Mouse (Mus musculus): ENCODE measurements around the gene Zfp36. TPM values are rescaled to one million over a fixed set of nuclear protein-coding genes. Genes with fewer than 3 reads are reported as not detected.
A peak's percentile ranks its signal among the peaks of the same experiment; 100 is the strongest.

Gene Zfp36
- polyA plus RNA-seq, 1 experiment from 2014 or later = 9.9 TPM

- Histone ChIP-seq H3K36me3 (ENCODE audit: control insufficient read depth, insufficient read depth, low read length) (peaks cover 63% of the 10 kb centered on the region), H3K4me1 (replicated peaks; ENCODE audit: control insufficient read depth, insufficient read depth, low read length) (no peaks in the 10 kb centered on the region), H3K27me3 (replicated peaks; ENCODE audit: control insufficient read depth, insufficient read depth, low read length) (no peaks in the 10 kb centered on the region), H3K27ac (ENCODE audit: low read depth, low read length) (no peak overlapping the region), H3K9ac (ENCODE audit: low read depth, low read length) (no peak overlapping the region), H3K4me2 (no peak overlapping the region), H3K9me3 (ENCODE audit: control insufficient read depth, low read length) (no peaks in the 10 kb centered on the region), H3K4me3 (ENCODE audit: low read depth, low read length) (no peak overlapping the region)
- ATAC-seq (replicated peaks; ENCODE audit: low FRiP score) = no peak
- 72% methylated on average over 3 of the region's 3 CpGs for WGBS
- no peak for DNase-seq (ENCODE audit: low spot score)
Observed at GRCm38 (mm10) chr7:28401942-28402341, 21.9 kb upstream of the Zfp36 start.

- H3K9ac ChIP-seq (ENCODE audit: low read depth, low read length) = no peak overlapping the region
- WGBS = 95% methylated on average over 1 of the region's 1 CpGs
- H3K9me3 ChIP-seq (ENCODE audit: control insufficient read depth, low read length) = no peaks in the 10 kb centered on the region
- H3K4me1 ChIP-seq (replicated peaks; ENCODE audit: control insufficient read depth, insufficient read depth, low read length) = no peaks in the 10 kb centered on the region
- no peak overlapping the region for H3K27ac ChIP-seq (ENCODE audit: low read depth, low read length)
- H3K4me3 ChIP-seq (ENCODE audit: low read depth, low read length) = no peak overlapping the region
- ATAC-seq (replicated peaks; ENCODE audit: low FRiP score) = no peak
- no peaks in the 10 kb centered on the region for H3K27me3 ChIP-seq (replicated peaks; ENCODE audit: control insufficient read depth, insufficient read depth, low read length)
- no peak overlapping the region for H3K4me2 ChIP-seq
- H3K36me3 ChIP-seq (ENCODE audit: control insufficient read depth, insufficient read depth, low read length) = peaks cover 63% of the 10 kb centered on the region
- DNase-seq (ENCODE audit: low spot score) = no peak
Observed at GRCm38 (mm10) chr7:28401030-28401429, 21.0 kb upstream of the Zfp36 start.

- Histone ChIP-seq H3K36me3 (ENCODE audit: control insufficient read depth, insufficient read depth, low read length) (peaks cover 62% of the 10 kb centered on the region), H3K4me1 (replicated peaks; ENCODE audit: control insufficient read depth, insufficient read depth, low read length) (peaks cover under 1% of the 10 kb centered on the region), H3K9me3 (ENCODE audit: control insufficient read depth, low read length) (no peaks in the 10 kb centered on the region), H3K27ac (ENCODE audit: low read depth, low read length) (no peak overlapping the region), H3K4me3 (ENCODE audit: low read depth, low read length) (no peak overlapping the region), H3K27me3 (replicated peaks; ENCODE audit: control insufficient read depth, insufficient read depth, low read length) (no peaks in the 10 kb centered on the region), H3K4me2 (no peak overlapping the region), H3K9ac (ENCODE audit: low read depth, low read length) (no peak overlapping the region)
- ATAC-seq (replicated peaks; ENCODE audit: low FRiP score) = no peak
- DNase-seq (ENCODE audit: low spot score) = no peak
- WGBS = 88% methylated on average over 10 of the region's 10 CpGs
Observed at GRCm38 (mm10) chr7:28398696-28399340, 18.8 kb upstream of the Zfp36 start.

GRCm38 (mm10) chr7:28398000-28398399 is 17.9 kb upstream of the Zfp36 start:
- no peaks in the 10 kb centered on the region for H3K27me3 ChIP-seq (replicated peaks; ENCODE audit: control insufficient read depth, insufficient read depth, low read length)
- peaks cover 54% of the 10 kb centered on the region for H3K36me3 ChIP-seq (ENCODE audit: control insufficient read depth, insufficient read depth, low read length)
- WGBS = 66% methylated on average over 3 of the region's 3 CpGs
- ATAC-seq (replicated peaks; ENCODE audit: low FRiP score) (no peak), DNase-seq (ENCODE audit: low spot score) (no peak)
- peaks cover 6% of the 10 kb centered on the region for H3K4me1 ChIP-seq (replicated peaks; ENCODE audit: control insufficient read depth, insufficient read depth, low read length)
- H3K4me2 ChIP-seq = no peak overlapping the region
- no peak overlapping the region for H3K4me3 ChIP-seq (ENCODE audit: low read depth, low read length)
- no peak overlapping the region for H3K27ac ChIP-seq (ENCODE audit: low read depth, low read length)
- H3K9ac ChIP-seq (ENCODE audit: low read depth, low read length) = no peak overlapping the region
- H3K9me3 ChIP-seq (ENCODE audit: control insufficient read depth, low read length) = no peaks in the 10 kb centered on the region

- Histone ChIP-seq H3K9ac (ENCODE audit: low read depth, low read length) (no peak overlapping the region), H3K9me3 (ENCODE audit: control insufficient read depth, low read length) (no peaks in the 10 kb centered on the region), H3K4me3 (ENCODE audit: low read depth, low read length) (no peak overlapping the region), H3K27me3 (replicated peaks; ENCODE audit: control insufficient read depth, insufficient read depth, low read length) (no peaks in the 10 kb centered on the region), H3K27ac (ENCODE audit: low read depth, low read length) (no peak overlapping the region), H3K36me3 (ENCODE audit: control insufficient read depth, insufficient read depth, low read length) (peaks cover 36% of the 10 kb centered on the region), H3K4me1 (replicated peaks; ENCODE audit: control insufficient read depth, insufficient read depth, low read length) (peaks cover 9% of the 10 kb centered on the region), H3K4me2 (no peak overlapping the region)
- no peak for DNase-seq (ENCODE audit: low spot score)
- no peak for ATAC-seq (replicated peaks; ENCODE audit: low FRiP score)
- WGBS = 92% methylated on average over 4 of the region's 4 CpGs
Observed at GRCm38 (mm10) chr7:28395425-28395824, 15.4 kb upstream of the Zfp36 start.

- Histone ChIP-seq H3K27me3 (replicated peaks; ENCODE audit: control insufficient read depth, insufficient read depth, low read length) (no peaks in the 10 kb centered on the region), H3K9ac (ENCODE audit: low read depth, low read length) (peak overlapping the region; percentile 87), H3K4me1 (replicated peaks; ENCODE audit: control insufficient read depth, insufficient read depth, low read length) (peaks cover 9% of the 10 kb centered on the region), H3K4me2 (peak overlapping the region; percentile 94), H3K4me3 (ENCODE audit: low read depth, low read length) (peak overlapping the region; percentile 96), H3K9me3 (ENCODE audit: control insufficient read depth, low read length) (no peaks in the 10 kb centered on the region), H3K27ac (ENCODE audit: low read depth, low read length) (peak overlapping the region; percentile 57), H3K36me3 (ENCODE audit: control insufficient read depth, insufficient read depth, low read length) (peaks cover 39% of the 10 kb centered on the region)
- 7% methylated on average over 22 of the region's 22 CpGs for WGBS
- ATAC-seq (replicated peaks; ENCODE audit: low FRiP score) (peak; percentile 6; the same call in 1 of the 2 replicates), DNase-seq (ENCODE audit: low spot score) (no peak)
Observed at GRCm38 (mm10) chr7:28393272-28393951, 13.4 kb upstream of the Zfp36 start.

GRCm38 (mm10) chr7:28392429-28393271 is 12.6 kb upstream of the Zfp36 start, which contains the start of the genes Med29 and Paf1:
Gene Med29, minus strand, starts transcription at chr7:28392708.
Gene Paf1, plus strand, starts transcription at chr7:28392951.
- Histone ChIP-seq H3K27me3 (replicated peaks; ENCODE audit: control insufficient read depth, insufficient read depth, low read length) (no peaks in the 10 kb centered on the region), H3K9ac (ENCODE audit: low read depth, low read length) (peak within 1 kb of the TSS; percentile 87), H3K36me3 (ENCODE audit: control insufficient read depth, insufficient read depth, low read length) (peaks cover 38% of the 10 kb centered on the region), H3K4me1 (replicated peaks; ENCODE audit: control insufficient read depth, insufficient read depth, low read length) (peaks cover 9% of the 10 kb centered on the region), H3K9me3 (ENCODE audit: control insufficient read depth, low read length) (no peaks in the 10 kb centered on the region), H3K4me2 (peak within 1 kb of the TSS; percentile 94), H3K27ac (ENCODE audit: low read depth, low read length) (peak within 1 kb of the TSS; percentile 57), H3K4me3 (ENCODE audit: low read depth, low read length) (peak within 1 kb of the TSS; percentile 96)
- peak; percentile 90 for DNase-seq (ENCODE audit: low spot score)
- peak; percentile 97 for ATAC-seq (replicated peaks; ENCODE audit: low FRiP score)
- under 1% methylated on average over 58 of the region's 58 CpGs for WGBS

- no peak overlapping the region for H3K27ac ChIP-seq (ENCODE audit: low read depth, low read length)
- peak overlapping the region; percentile 8; the same call in 1 of the 2 replicates for H3K4me3 ChIP-seq (ENCODE audit: low read depth, low read length)
- peaks cover 11% of the 10 kb centered on the region for H3K4me1 ChIP-seq (replicated peaks; ENCODE audit: control insufficient read depth, insufficient read depth, low read length)
- no peaks in the 10 kb centered on the region for H3K9me3 ChIP-seq (ENCODE audit: control insufficient read depth, low read length)
- no peak for ATAC-seq (replicated peaks; ENCODE audit: low FRiP score)
- no peak overlapping the region for H3K9ac ChIP-seq (ENCODE audit: low read depth, low read length)
- 92% methylated on average over 3 of the region's 3 CpGs for WGBS
- DNase-seq (ENCODE audit: low spot score) = no peak
- H3K4me2 ChIP-seq = no peak overlapping the region
- H3K27me3 ChIP-seq (replicated peaks; ENCODE audit: control insufficient read depth, insufficient read depth, low read length) = no peaks in the 10 kb centered on the region
- peaks cover 25% of the 10 kb centered on the region for H3K36me3 ChIP-seq (ENCODE audit: control insufficient read depth, insufficient read depth, low read length)
Observed at GRCm38 (mm10) chr7:28390331-28390730, 10.3 kb upstream of the Zfp36 start.
